Mouse (Mus musculus) forebrain, embryonic 15.5 days (tissue): ENCODE measurements at regions not wholly inside any gene's neighbourhood (a gene's known extent, or its start where the extent isn't known, plus 50 kb on each side); places are given as distances from the start of the nearest gene placed in this dataset.

Experiments used
- ATAC-seq: fragments of 200-750 bp; cut with Nextera tagmentation; replicated peaks from 2 replicates; pipeline ENCODE4 v1.8.0; 2017; ENCODE audit warnings: mild to moderate bottlenecking, moderate TSS enrichment, moderate library complexity
- H3K27ac ChIP-seq: fragments of 300-500 bp; sonication (generic); replicated peaks from 2 replicates; pipeline ENCODE4 v1.5.1; 2015; ENCODE audit warnings: mild to moderate bottlenecking, inconsistent platforms
- H3K27me3 ChIP-seq: fragments of 300-500 bp; sonication (generic); 2 replicates; pipeline ENCODE4 v1.6.1; 2015; ENCODE audit warnings: inconsistent platforms
- H3K36me3 ChIP-seq: fragments of 300-500 bp; sonication (generic); 2 replicates; pipeline ENCODE4 v1.6.1; 2015; ENCODE audit warnings: mild to moderate bottlenecking, inconsistent platforms
- H3K4me1 ChIP-seq: fragments of 300-500 bp; sonication (generic); 2 replicates; pipeline ENCODE4 v1.6.1; 2015; ENCODE audit warnings: inconsistent platforms
- H3K4me2 ChIP-seq: fragments of 300-500 bp; sonication (generic); replicated peaks from 2 replicates; pipeline ENCODE4 v1.6.1; 2015; ENCODE audit warnings: mild to moderate bottlenecking, inconsistent platforms
- H3K4me3 ChIP-seq: fragments of 300-500 bp; sonication (generic); 2 replicates; pipeline ENCODE4 v1.5.1; 2015; ENCODE audit warnings: mild to moderate bottlenecking, inconsistent platforms
- H3K9ac ChIP-seq: fragments of 300-500 bp; sonication (generic); replicated peaks from 2 replicates; pipeline ENCODE4 v1.6.1; 2015; ENCODE audit warnings: mild to moderate bottlenecking, inconsistent platforms
- H3K9me3 ChIP-seq: fragments of 300-500 bp; sonication (generic); 2 replicates; pipeline ENCODE4 v1.6.1; 2016; ENCODE audit warnings: inconsistent platforms
- WGBS: fragments of 180-500 bp; shearing (Covaris S2); methylation state at CpG from one replicate; pipeline ENCODE4 v1.1.7; 2015; ENCODE audit warnings: mixed read lengths; 5-methylcytosine and 5-hydroxymethylcytosine counted together

- no peaks in the 10 kb centered on the region for H3K36me3 ChIP-seq
- no peak overlapping the region for H3K4me2 ChIP-seq
- WGBS, result 44% methylated on average over 17 of the region's 17 CpGs
- H3K9ac ChIP-seq, result no peak overlapping the region
- no peaks in the 10 kb centered on the region for H3K9me3 ChIP-seq
- H3K4me3 ChIP-seq, result no peak overlapping the region
- no peaks in the 10 kb centered on the region for H3K27me3 ChIP-seq
- H3K27ac ChIP-seq, result no peak overlapping the region
- peak; percentile 63 for ATAC-seq
- peaks cover 10% of the 10 kb centered on the region; the same call in 1 of the 2 replicates for H3K4me1 ChIP-seq
These were observed 319.7 kb downstream of the Nr2f2 start for GRCm38 (mm10) chr7:70046691-70047414.

GRCm38 (mm10) chr7:70037011-70037410 lies 329.5 kb downstream of the Nr2f2 start:
- Histone ChIP-seq H3K4me1 (no peaks in the 10 kb centered on the region), H3K27ac (no peak overlapping the region), H3K36me3 (no peaks in the 10 kb centered on the region), H3K9me3 (no peaks in the 10 kb centered on the region), H3K4me2 (no peak overlapping the region), H3K9ac (no peak overlapping the region), H3K27me3 (no peaks in the 10 kb centered on the region), H3K4me3 (no peak overlapping the region)
- ATAC-seq, result no peak
- 80% methylated on average over 1 of the region's 1 CpGs for WGBS

GRCm38 (mm10) chr7:70032857-70033256 lies 333.7 kb downstream of the Nr2f2 start:
- Histone ChIP-seq H3K9me3 (no peaks in the 10 kb centered on the region), H3K9ac (no peak overlapping the region), H3K4me3 (no peak overlapping the region), H3K27me3 (no peaks in the 10 kb centered on the region), H3K4me1 (no peaks in the 10 kb centered on the region), H3K27ac (no peak overlapping the region), H3K4me2 (no peak overlapping the region), H3K36me3 (no peaks in the 10 kb centered on the region)
- 95% methylated on average over 2 of the region's 2 CpGs for WGBS
- no peak for ATAC-seq

GRCm38 (mm10) chr7:70029311-70029710 lies 337.2 kb downstream of the Nr2f2 start:
- no peak overlapping the region for H3K9ac ChIP-seq
- H3K27me3 ChIP-seq, result no peaks in the 10 kb centered on the region
- WGBS, result 16% methylated on average over 2 of the region's 2 CpGs
- H3K9me3 ChIP-seq, result no peaks in the 10 kb centered on the region
- H3K4me1 ChIP-seq, result no peaks in the 10 kb centered on the region
- no peak overlapping the region for H3K27ac ChIP-seq
- H3K4me2 ChIP-seq, result no peak overlapping the region
- H3K36me3 ChIP-seq, result no peaks in the 10 kb centered on the region
- no peak overlapping the region for H3K4me3 ChIP-seq
- ATAC-seq, result no peak

GRCm38 (mm10) chr7:70025527-70025926 lies 341.0 kb downstream of the Nr2f2 start:
- no peak overlapping the region for H3K27ac ChIP-seq
- ATAC-seq, result no peak

GRCm38 (mm10) chr7:70016611-70017010 lies 349.9 kb downstream of the Nr2f2 start:
- no peaks in the 10 kb centered on the region for H3K4me1 ChIP-seq
- no peak overlapping the region for H3K27ac ChIP-seq
- no peaks in the 10 kb centered on the region for H3K36me3 ChIP-seq
- ATAC-seq, result no peak
- H3K4me3 ChIP-seq, result no peak overlapping the region
- no peaks in the 10 kb centered on the region for H3K27me3 ChIP-seq
- H3K4me2 ChIP-seq, result no peak overlapping the region
- H3K9ac ChIP-seq, result no peak overlapping the region
- no peaks in the 10 kb centered on the region for H3K9me3 ChIP-seq

More at GRCm38 (mm10) chr7:70025527-70025926, 341.0 kb downstream of the Nr2f2 start:
- H3K4me3 ChIP-seq, result no peak overlapping the region
- no peak overlapping the region for H3K9ac ChIP-seq
- no peak overlapping the region for H3K4me2 ChIP-seq
- no peaks in the 10 kb centered on the region for H3K36me3 ChIP-seq
- no peaks in the 10 kb centered on the region for H3K27me3 ChIP-seq
- no peaks in the 10 kb centered on the region for H3K9me3 ChIP-seq
- no peaks in the 10 kb centered on the region for H3K4me1 ChIP-seq

GRCm38 (mm10) chr7:70003200-70003986 lies 363.1 kb downstream of the Nr2f2 start:
- no peaks in the 10 kb centered on the region for H3K4me1 ChIP-seq
- H3K27me3 ChIP-seq, result peaks cover 24% of the 10 kb centered on the region

GRCm38 (mm10) chr7:69998756-69999155 lies 367.8 kb downstream of the Nr2f2 start:
- Histone ChIP-seq H3K9ac (no peak overlapping the region), H3K27ac (no peak overlapping the region), H3K36me3 (no peaks in the 10 kb centered on the region), H3K4me3 (no peak overlapping the region), H3K4me2 (no peak overlapping the region), H3K27me3 (peaks cover 45% of the 10 kb centered on the region), H3K9me3 (no peaks in the 10 kb centered on the region), H3K4me1 (peaks cover 5% of the 10 kb centered on the region)
- no peak for ATAC-seq
- 67% methylated on average over 1 of the region's 1 CpGs for WGBS

More at GRCm38 (mm10) chr7:70003200-70003986, 363.1 kb downstream of the Nr2f2 start:
- Histone ChIP-seq H3K9ac (no peak overlapping the region), H3K4me2 (no peak overlapping the region), H3K27ac (no peak overlapping the region), H3K4me3 (no peak overlapping the region), H3K36me3 (no peaks in the 10 kb centered on the region), H3K9me3 (no peaks in the 10 kb centered on the region)
- ATAC-seq, result no peak
- 6% methylated on average over 8 of the region's 8 CpGs for WGBS

- no peak overlapping the region for H3K4me3 ChIP-seq
- peaks cover 62% of the 10 kb centered on the region for H3K27me3 ChIP-seq
- H3K4me1 ChIP-seq, result peaks cover 24% of the 10 kb centered on the region
- H3K9me3 ChIP-seq, result no peaks in the 10 kb centered on the region
- H3K36me3 ChIP-seq, result no peaks in the 10 kb centered on the region
- H3K27ac ChIP-seq, result no peak overlapping the region
- no peak overlapping the region for H3K9ac ChIP-seq
- peak; percentile 88 for ATAC-seq
- no peak overlapping the region for H3K4me2 ChIP-seq
- WGBS, result 21% methylated on average over 6 of the region's 6 CpGs
These were observed 371.8 kb downstream of the Nr2f2 start for GRCm38 (mm10) chr7:69994540-69995303.

GRCm38 (mm10) chr7:69992383-69993327 lies 373.9 kb downstream of the Nr2f2 start:
- ATAC-seq, result 0 out of 2 replicates have a peak, but pooled peaks have one; percentile 42
- H3K9me3 ChIP-seq, result no peaks in the 10 kb centered on the region
- no peaks in the 10 kb centered on the region for H3K36me3 ChIP-seq
- H3K9ac ChIP-seq, result no peak overlapping the region; the same call in 1 of the 2 replicates
- peaks cover 63% of the 10 kb centered on the region for H3K27me3 ChIP-seq
- H3K27ac ChIP-seq, result peak overlapping the region; percentile 8
- H3K4me3 ChIP-seq, result peak overlapping the region; percentile 16
- WGBS, result 1% methylated on average over 21 of the region's 21 CpGs
- peak overlapping the region; percentile 35 for H3K4me2 ChIP-seq
- peaks cover 24% of the 10 kb centered on the region for H3K4me1 ChIP-seq

GRCm38 (mm10) chr7:69991982-69992381 lies 374.6 kb downstream of the Nr2f2 start:
- Histone ChIP-seq H3K36me3 (no peaks in the 10 kb centered on the region), H3K4me2 (peak overlapping the region; percentile 35), H3K4me1 (peaks cover 24% of the 10 kb centered on the region), H3K27me3 (peaks cover 63% of the 10 kb centered on the region), H3K4me3 (0 out of 2 replicates have a peak overlapping the region, but pooled peaks have one; percentile 16), H3K9ac (no peak overlapping the region), H3K9me3 (no peaks in the 10 kb centered on the region), H3K27ac (peak overlapping the region; percentile 8)
- WGBS, result 4% methylated on average over 3 of the region's 3 CpGs
- ATAC-seq, result no peak
